Mouse (Mus musculus) midbrain, embryonic 10.5 days (tissue): ENCODE results near the gene Bzw2. TPM values are rescaled to one million over a fixed set of nuclear protein-coding genes. Genes with fewer than 3 reads are reported as not detected.

ENCODE experiments used
- DNase-seq: peaks from one replicate; pipeline ENCODE4 v3.0.0-alpha.2; 2017; ENCODE audit warnings: low spot score
- H3K27ac ChIP-seq: fragments of 300-500 bp; sonication (generic); replicated peaks from 2 replicates; pipeline ENCODE4 v1.5.1; 2016; ENCODE audit warnings: mild to moderate bottlenecking
- H3K27me3 ChIP-seq: fragments of 300-500 bp; sonication (generic); 2 replicates; pipeline ENCODE4 v1.6.1; 2016; ENCODE audit warnings: low read depth, mild to moderate bottlenecking; ENCODE audit not compliant: poor library complexity, severe bottlenecking
- H3K36me3 ChIP-seq: fragments of 300-500 bp; sonication (generic); 2 replicates; pipeline ENCODE4 v1.6.1; 2016; ENCODE audit warnings: mild to moderate bottlenecking, moderate library complexity
- H3K4me1 ChIP-seq: fragments of 300-500 bp; sonication (generic); 2 replicates; pipeline ENCODE4 v1.6.1; 2016
- H3K4me3 ChIP-seq: fragments of 300-500 bp; sonication (generic); 2 replicates; pipeline ENCODE4 v1.5.1; 2016; ENCODE audit warnings: mild to moderate bottlenecking, moderate library complexity
- H3K9me3 ChIP-seq: fragments of 300-500 bp; sonication (generic); replicated peaks from 2 replicates; pipeline ENCODE4 v1.6.1; 2016; ENCODE audit warnings: mild to moderate bottlenecking
- WGBS: fragments of 180-500 bp; shearing (Covaris S2); methylation state at CpG from one replicate; pipeline ENCODE4 v1.1.7; 2016; 5-methylcytosine and 5-hydroxymethylcytosine counted together
- polyA plus RNA-seq: library from polyadenylated mRNA; unstranded; fragments of >200 nt; fragmentation: Nextera tagmentation; extraction: Ambion mirVana; gene quantifications from 2 replicates; pipeline ENCODE4 v1.2.1, GENCODE M21; 2016

Gene Bzw2
- polyA plus RNA-seq, 1 experiment from 2014 or later, result 258 TPM

- Histone ChIP-seq H3K27me3 (no peaks in the 10 kb centered on the region), H3K27ac (no peak overlapping the region), H3K4me3 (no peak overlapping the region), H3K36me3 (no peaks in the 10 kb centered on the region), H3K9me3 (no peaks in the 10 kb centered on the region), H3K4me1 (peaks cover 2% of the 10 kb centered on the region)
- 60% methylated on average over 5 of the region's 5 CpGs for WGBS
- no peak for DNase-seq
Observed at GRCm38 (mm10) chr12:36046196-36046595, 111.7 kb downstream of the Bzw2 start.

- Histone ChIP-seq H3K9me3 (no peaks in the 10 kb centered on the region), H3K4me3 (no peak overlapping the region), H3K27ac (no peak overlapping the region), H3K27me3 (no peaks in the 10 kb centered on the region), H3K4me1 (peaks cover 18% of the 10 kb centered on the region), H3K36me3 (no peaks in the 10 kb centered on the region)
- DNase-seq, result no peak
- 87% methylated on average over 2 of the region's 2 CpGs for WGBS
Observed at GRCm38 (mm10) chr12:36044691-36045090, 113.2 kb downstream of the Bzw2 start.

- Histone ChIP-seq H3K9me3 (no peaks in the 10 kb centered on the region), H3K4me3 (peak within 1 kb of the TSS; percentile 97), H3K36me3 (peaks cover 4% of the 10 kb centered on the region; the same call in 1 of the 2 replicates), H3K4me1 (peaks cover 20% of the 10 kb centered on the region), H3K27ac (peak within 1 kb of the TSS; percentile 98), H3K27me3 (no peaks in the 10 kb centered on the region)
- DNase-seq, result peak; percentile 94
- under 1% methylated on average over 35 of the region's 35 CpGs for WGBS
Observed at GRCm38 (mm10) chr12:36042348-36042778, 115.5 kb downstream of the Bzw2 start, which contains the start of gene Tspan13. TSS of gene Tspan13 (minus strand) at chr12:36042500.

Other genes starting within 250 kb of the Bzw2 start
- gene Agr3, start 232.5 kb downstream of the Bzw2 start, polyA plus RNA-seq, result not detected in 2 replicates
- 0.40 TPM in 1 of 2 replicates, not detected in the other for gene Agr2, start 165.2 kb downstream of the Bzw2 start, polyA plus RNA-seq
- 198 and 207 TPM in 2 replicates for gene Tspan13, start 115.6 kb downstream of the Bzw2 start, polyA plus RNA-seq
- gene Ankmy2, start 966 bp downstream of the Bzw2 start, polyA plus RNA-seq, result 21.1 and 22.0 TPM in 2 replicates
- not detected in 2 replicates for gene Lrrc72, start 95.3 kb upstream of the Bzw2 start, polyA plus RNA-seq
- 11.6 and 14.3 TPM in 2 replicates for gene Sostdc1, start 156.1 kb upstream of the Bzw2 start, polyA plus RNA-seq
- gene Ispd, start 223.4 kb upstream of the Bzw2 start, polyA plus RNA-seq, result 7.2 and 9.2 TPM in 2 replicates
- gene D630036H23Rik, start 224.1 kb upstream of the Bzw2 start, polyA plus RNA-seq, result 0.58 and 0.71 TPM in 2 replicates